Mouse (Mus musculus) inflammation-experienced regulatory T-cells, adult 6 months (primary cell): Measurements from ENCODE around the gene Faim. TPM values are rescaled to one million over a fixed set of nuclear protein-coding genes. Genes with fewer than 3 reads are reported as not detected.

Source experiments
- ATAC-seq: one replicate; pipeline ENCODE4 v1.8.0; 2017
- polyA plus RNA-seq, 3 experiments: library from polyadenylated mRNA; unstranded; fragments of 100-300 nt; shearing (Covaris generic); gene quantifications; one replicate each; pipeline ENCODE4 v1.2.1; 2017

Faim gene
- polyA plus RNA-seq, 3 experiments from 2014 or later = 51.4 to 76.6 (median 60.3) TPM

GRCm38 (mm10) chr9:99049760-99050159 lies 63.6 kb downstream of the Faim start:
- no peak for ATAC-seq

Other genes starting within 250 kb of the Faim start
- not detected for gene Prr23a1, start 143.9 kb upstream of the Faim start, polyA plus RNA-seq
- gene Prr23a2, start 129.9 kb upstream of the Faim start, polyA plus RNA-seq = not detected
- not detected for gene Prr23a3, start 121.6 kb upstream of the Faim start, polyA plus RNA-seq
- not detected for gene 7420426K07Rik, start 83.3 kb upstream of the Faim start, polyA plus RNA-seq
- gene Foxl2, start 31.1 kb upstream of the Faim start, polyA plus RNA-seq = not detected
- 1 to 10 TPM in 1 of 3 experiments, under 1 TPM in 2; 0.54 to 1.6 (median 0.88) TPM for gene Gm1123, start 49.3 kb downstream of the Faim start, polyA plus RNA-seq
- gene Pik3cb, start 154.2 kb downstream of the Faim start, polyA plus RNA-seq = under 1 TPM; 0.42 to 0.63 (median 0.48) TPM